Mouse (Mus musculus) stomach, postnatal 0 days (tissue): ENCODE measurements around the gene Pnkd. TPM values are rescaled to one million over a fixed set of nuclear protein-coding genes. Genes with fewer than 3 reads are reported as not detected.

Experiments
- ATAC-seq: fragments of 200-750 bp; cut with Nextera tagmentation; 2 replicates; pipeline ENCODE4 v1.8.0; 2017; ENCODE audit not compliant: low FRiP score, low TSS enrichment
- DNase-seq: peaks from one replicate; pipeline ENCODE4 v3.0.0-alpha.2; 2016; ENCODE audit warnings: low spot score
- H3K27ac ChIP-seq: fragments of 300-500 bp; sonication (generic); replicated peaks from 2 replicates; pipeline ENCODE4 v1.5.1; 2014; ENCODE audit warnings: mild to moderate bottlenecking, control low read depth
- H3K27me3 ChIP-seq: fragments of 300-500 bp; sonication (generic); 2 replicates; pipeline ENCODE4 v1.6.1; 2014; ENCODE audit warnings: low read length; ENCODE audit not compliant: control insufficient read depth, insufficient read depth
- H3K36me3 ChIP-seq: fragments of 300-500 bp; sonication (generic); 2 replicates; pipeline ENCODE4 v1.6.1; 2014; ENCODE audit warnings: low read length, mixed read lengths; ENCODE audit not compliant: control insufficient read depth, insufficient read depth
- H3K4me1 ChIP-seq: fragments of 300-500 bp; sonication (generic); replicated peaks from 2 replicates; pipeline ENCODE4 v1.6.1; 2014; ENCODE audit warnings: antibody characterized with exemption; ENCODE audit not compliant: control insufficient read depth, insufficient read depth
- H3K4me2 ChIP-seq: fragments of 300-500 bp; sonication (generic); replicated peaks from 2 replicates; pipeline ENCODE4 v1.6.1; 2014; ENCODE audit warnings: low read depth, mild to moderate bottlenecking, control low read depth, moderate library complexity
- H3K4me3 ChIP-seq: fragments of 300-500 bp; sonication (generic); 2 replicates; pipeline ENCODE4 v1.5.1; 2014; ENCODE audit warnings: low read depth, low read length, control low read depth
- H3K9ac ChIP-seq: fragments of 300-500 bp; sonication (generic); 2 replicates; pipeline ENCODE4 v1.6.1; 2014; ENCODE audit warnings: mild to moderate bottlenecking, low read length, control low read depth, mixed read lengths
- H3K9me3 ChIP-seq: fragments of 300-500 bp; sonication (generic); 2 replicates; pipeline ENCODE4 v1.6.1; 2016; ENCODE audit warnings: low read length; ENCODE audit not compliant: control insufficient read depth
- CTCF ChIP-seq: IDR thresholded peaks from 2 replicates; pipeline ENCODE4 v1.5.1; 2016; ENCODE audit warnings: antibody characterized with exemption, low read depth, mild to moderate bottlenecking, moderate library complexity
- EP300 ChIP-seq: optimal IDR thresholded peaks from 2 replicates; pipeline ENCODE3; 2016; ENCODE audit warnings: antibody characterized with exemption
- WGBS: fragments of 180-500 bp; shearing (Covaris S2); extraction: QIAGEN DNeasy Blood & Tissue Kit; methylation state at CpG from one replicate; pipeline ENCODE4 v1.1.7; 2014; 5-methylcytosine and 5-hydroxymethylcytosine counted together
- polyA plus RNA-seq: library from polyadenylated mRNA; unstranded; fragments of >200 nt; fragmentation: Nextera tagmentation; extraction: Ambion mirVana; gene quantifications from 2 replicates; pipeline ENCODE4 v1.2.1, GENCODE M21; 2015

The Pnkd gene
- polyA plus RNA-seq, 1 experiment from 2014 or later: 84.8 TPM

DNA sequence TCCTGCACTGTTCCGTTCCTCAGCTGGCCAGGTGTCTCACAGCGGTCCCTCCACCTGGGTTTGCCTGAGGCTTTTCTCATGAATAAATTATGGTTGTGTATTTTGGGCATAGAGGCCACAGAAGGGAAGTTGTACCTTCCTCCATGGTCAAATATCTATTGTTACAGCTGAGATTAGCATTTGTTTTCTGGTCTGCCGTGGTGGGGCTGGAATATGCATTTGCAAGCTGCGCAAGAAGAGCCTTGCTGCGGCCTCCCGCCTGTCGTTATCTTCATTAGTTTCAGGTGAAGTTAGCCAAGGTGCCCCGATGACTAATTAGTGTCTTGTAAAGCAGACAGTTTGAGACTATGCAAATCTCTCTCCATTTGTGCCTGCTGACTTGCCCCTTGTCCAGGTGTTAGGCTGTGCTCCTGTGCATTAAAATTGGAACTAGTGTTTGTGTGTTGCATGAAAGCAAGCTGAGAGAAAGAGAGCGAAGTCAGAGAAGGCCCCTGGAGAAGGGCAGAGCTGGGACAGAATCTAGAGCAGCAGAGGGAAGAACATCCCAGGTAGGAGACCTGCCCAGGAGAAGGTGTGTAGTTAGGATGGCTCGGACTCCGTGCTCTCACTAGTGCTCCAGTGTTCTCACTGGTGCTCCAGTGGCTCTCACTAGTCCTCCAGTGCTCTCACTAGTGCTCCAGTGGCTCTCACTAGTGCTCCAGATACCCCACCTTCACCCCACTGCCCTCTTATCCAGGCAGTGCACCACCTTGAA is 59.6 kb downstream of the Pnkd start:
- Histone ChIP-seq H3K27ac (no peak overlapping the region), H3K9me3 (no peaks in the 10 kb centered on the region), H3K36me3 (0 out of 2 replicates have a peak, but pooled peaks cover 2% of the 10 kb centered on the region), H3K4me2 (no peak overlapping the region), H3K9ac (no peak overlapping the region), H3K27me3 (no peaks in the 10 kb centered on the region), H3K4me3 (no peak overlapping the region), H3K4me1 (no peaks in the 10 kb centered on the region)
- TF ChIP-seq CTCF (no peak), EP300 (no peak)
- ATAC-seq: no peak
- WGBS: 73% methylated on average over 11 of the region's 11 CpGs
- no peak for DNase-seq

DNA sequence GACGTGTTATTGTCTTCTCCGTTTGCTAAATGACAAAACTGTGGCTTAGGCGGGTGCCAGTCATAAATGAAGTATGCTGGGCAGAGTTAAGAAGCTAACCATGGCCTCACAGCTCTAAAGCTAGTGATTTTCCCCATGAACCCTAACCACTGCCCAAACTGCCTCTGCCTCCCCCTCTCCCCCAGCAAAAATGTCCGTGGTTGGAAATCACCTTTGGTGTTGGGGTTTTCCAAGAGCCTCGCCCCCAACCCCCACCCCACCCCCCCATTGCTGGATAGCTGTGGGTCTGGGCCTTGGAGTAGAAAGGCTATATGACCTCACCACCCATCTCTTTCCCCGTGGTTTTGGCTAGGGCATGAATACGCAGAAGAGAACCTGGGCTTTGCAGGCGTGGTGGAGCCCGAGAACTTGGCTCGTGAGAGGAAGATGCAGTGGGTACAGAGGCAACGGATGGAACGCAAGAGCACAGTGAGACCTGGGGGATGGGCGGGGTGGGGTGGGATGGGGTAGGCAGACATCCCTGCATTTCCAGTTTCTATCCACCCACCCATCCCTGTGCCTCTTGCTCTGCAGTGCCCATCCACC is 66.5 kb downstream of the Pnkd start:
- Histone ChIP-seq H3K27ac (no peak overlapping the region), H3K4me1 (no peaks in the 10 kb centered on the region), H3K4me2 (no peak overlapping the region), H3K4me3 (no peak overlapping the region), H3K27me3 (no peaks in the 10 kb centered on the region), H3K9ac (no peak overlapping the region), H3K36me3 (peaks cover 4% of the 10 kb centered on the region), H3K9me3 (no peaks in the 10 kb centered on the region)
- DNase-seq (no peak), ATAC-seq (no peak)
- 86% methylated on average over 13 of the region's 13 CpGs for WGBS
- no peak for TF ChIP-seq CTCF
- TF ChIP-seq EP300: no peak

DNA sequence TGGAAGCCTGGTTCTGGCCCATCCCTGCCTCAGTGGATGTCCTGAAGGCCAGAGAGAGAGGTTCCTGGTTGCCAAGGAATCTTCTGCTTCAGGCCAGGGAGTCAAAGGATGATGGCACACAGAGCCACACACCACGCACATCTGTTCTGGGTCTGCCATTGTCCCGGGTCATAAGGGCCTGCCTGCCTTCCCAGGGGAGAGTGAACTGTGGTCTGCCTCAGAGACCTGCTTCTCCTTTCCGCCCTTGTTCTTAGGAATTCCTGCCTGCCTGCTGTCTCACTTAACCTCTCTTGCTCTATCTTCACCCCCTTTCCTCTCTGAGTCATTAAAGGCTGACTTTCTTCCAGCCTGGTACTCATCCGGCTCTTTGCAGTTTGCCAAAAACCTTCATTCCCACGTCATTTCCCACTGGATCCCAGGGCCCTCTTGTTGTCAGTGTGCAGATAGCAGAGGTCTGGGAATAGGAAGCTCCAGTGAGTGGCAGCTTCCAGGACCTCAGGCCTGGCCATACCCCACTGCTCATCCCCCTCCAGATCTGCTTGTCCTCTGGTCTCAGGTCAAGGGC is 67.9 kb downstream of the Pnkd start:
- Histone ChIP-seq H3K4me1 (no peaks in the 10 kb centered on the region), H3K27me3 (no peaks in the 10 kb centered on the region), H3K9me3 (no peaks in the 10 kb centered on the region), H3K4me2 (no peak overlapping the region), H3K9ac (no peak overlapping the region), H3K4me3 (no peak overlapping the region), H3K27ac (no peak overlapping the region), H3K36me3 (peaks cover 4% of the 10 kb centered on the region)
- no peak for TF ChIP-seq EP300
- TF ChIP-seq CTCF: no peak
- ATAC-seq (no peak), DNase-seq (no peak)
- 75% methylated on average over 5 of the region's 5 CpGs for WGBS

GRCm38 (mm10) chr1:74353453-74354229 is 68.9 kb downstream of the Pnkd start:
- TF ChIP-seq EP300 (no peak), CTCF (no peak)
- Histone ChIP-seq H3K9ac (no peak overlapping the region), H3K36me3 (peaks cover 4% of the 10 kb centered on the region), H3K4me3 (no peak overlapping the region), H3K27ac (no peak overlapping the region), H3K9me3 (no peaks in the 10 kb centered on the region), H3K27me3 (no peaks in the 10 kb centered on the region), H3K4me1 (no peaks in the 10 kb centered on the region), H3K4me2 (no peak overlapping the region)
- ATAC-seq (no peak), DNase-seq (no peak)
- 83% methylated on average over 9 of the region's 9 CpGs for WGBS

DNA sequence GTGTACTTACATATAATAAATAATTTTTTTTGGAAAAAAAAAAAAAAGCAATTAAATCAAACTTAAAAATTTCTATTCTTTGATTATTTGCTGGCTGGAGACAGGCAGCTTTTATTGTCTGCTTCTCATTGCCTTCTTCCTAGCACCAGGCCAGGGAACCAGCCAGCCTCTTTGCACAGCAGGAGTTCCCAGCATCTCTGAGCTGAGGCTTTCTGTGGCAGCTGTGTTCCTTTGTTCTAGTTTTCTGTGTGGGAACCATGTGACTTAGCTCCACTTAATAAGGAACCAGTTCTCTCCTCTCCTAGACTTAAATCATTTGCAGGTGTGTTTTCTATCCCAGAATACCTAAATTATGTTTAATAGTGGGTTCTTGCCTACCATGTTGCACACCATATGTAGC is 72.8 kb downstream of the Pnkd start:
- ATAC-seq (no peak), DNase-seq (no peak)
- H3K4me2 ChIP-seq: no peak overlapping the region
- no peak overlapping the region for H3K9ac ChIP-seq
- TF ChIP-seq EP300 (no peak), CTCF (no peak)
- H3K4me3 ChIP-seq: no peak overlapping the region
- H3K27ac ChIP-seq: no peak overlapping the region
- H3K9me3 ChIP-seq: no peaks in the 10 kb centered on the region
- no peaks in the 10 kb centered on the region; the same call in 1 of the 2 replicates for H3K36me3 ChIP-seq
- H3K27me3 ChIP-seq: no peaks in the 10 kb centered on the region
- H3K4me1 ChIP-seq: no peaks in the 10 kb centered on the region
